In the genomic region with DNA sequence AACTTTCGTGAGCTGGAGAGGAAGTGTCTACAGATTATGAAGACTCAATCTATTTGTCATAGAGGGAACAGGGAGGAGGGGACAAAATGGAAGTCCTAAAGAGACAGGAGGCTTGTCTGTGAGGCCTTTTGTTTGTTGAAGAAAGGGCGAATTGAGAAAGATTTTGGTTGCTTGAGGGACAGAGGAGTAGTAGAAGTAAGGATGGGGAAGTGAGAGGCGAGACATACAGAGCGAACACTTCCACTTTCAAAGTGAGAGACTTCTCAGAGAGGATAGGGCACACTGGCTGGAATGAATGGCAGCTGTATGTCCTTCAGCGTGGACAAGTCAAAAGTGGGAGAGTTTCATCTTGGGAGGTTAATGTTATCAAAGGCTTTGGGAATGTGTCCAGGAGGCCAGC, we compare ENCODE assay signal across 29 mouse cellular contexts.
DNase-seq lines count a peak whose midpoint lies in the region; ATAC-seq and TF ChIP-seq lines count a peak whose summit lies in the region.
"Had no signal": no experiment of that assay in that cellular context is flagged by ENCODE, and none has a peak within 500 bp of the region (broad histone marks: within the 10 kb centered on the region; RNA-seq: fewer than 3 reads in every experiment).

No protein-coding gene starts in this region.

- no peak overlapping the region for H3K4me3 ChIP-seq in liver, adult 2 months (ENCODE audit: insufficient read depth, low read depth, low read length)
- no peak overlapping the region for H3K4me3 ChIP-seq in liver, embryonic 11.5 days (ENCODE audit: low read depth, low read length)
- no peak overlapping the region for H3K4me3 ChIP-seq in MEL (ENCODE audit: control insufficient read depth in 1 of 2, insufficient read depth in 1 of 2, low read depth in 2 of 2, low read length in 2 of 2)
- H3K4me3 ChIP-seq in embryonic facial prominence, embryonic 10.5 days = no peak overlapping the region
- H3K4me3 ChIP-seq: forebrain, embryonic 10.5 days; forebrain, embryonic 13.5 days; gastrocnemius, adult 2 months; heart, embryonic 13.5 days had no signal

- H3K36me3 ChIP-seq in liver, adult 2 months (ENCODE audit: control insufficient read depth, insufficient read depth, low read length) = no peaks in the 10 kb centered on the region
- H3K36me3 ChIP-seq in liver, embryonic 11.5 days (ENCODE audit: control insufficient read depth, insufficient read depth, low read length) = no peaks in the 10 kb centered on the region
- H3K36me3 ChIP-seq in MEL (ENCODE audit: control insufficient read depth in 1 of 2, insufficient read depth in 2 of 2, low read length in 2 of 2) = no peaks in the 10 kb centered on the region
- no peaks in the 10 kb centered on the region for H3K36me3 ChIP-seq in embryonic facial prominence, embryonic 10.5 days (replicated peaks)
- H3K36me3 ChIP-seq: forebrain, embryonic 10.5 days; heart, embryonic 13.5 days had no signal

- peaks cover 6% of the 10 kb centered on the region; the same call in 1 of the 2 replicates for H3K4me1 ChIP-seq in liver, adult 2 months (ENCODE audit: control insufficient read depth, insufficient read depth, low read length)
- H3K4me1 ChIP-seq in liver, embryonic 11.5 days (replicated peaks; ENCODE audit: control insufficient read depth, insufficient read depth, low read length) = no peaks in the 10 kb centered on the region
- H3K4me1 ChIP-seq in MEL (ENCODE audit: control insufficient read depth in 1 of 2, insufficient read depth in 2 of 2, low read length in 2 of 2) = peaks cover 0 to 3% of the 10 kb centered on the region in 2 experiments; a peak in 1 of 4 replicates
- no peaks in the 10 kb centered on the region for H3K4me1 ChIP-seq in embryonic facial prominence, embryonic 10.5 days
- H3K4me1 ChIP-seq: forebrain, embryonic 10.5 days; forebrain, embryonic 13.5 days; heart, embryonic 13.5 days had no signal

- H3K9me3 ChIP-seq in liver, embryonic 11.5 days (ENCODE audit: control insufficient read depth, low read length) = no peaks in the 10 kb centered on the region
- H3K9me3 ChIP-seq in MEL (replicated peaks; ENCODE audit: insufficient read depth, low read length) = no peaks in the 10 kb centered on the region
- no peaks in the 10 kb centered on the region for H3K9me3 ChIP-seq in embryonic facial prominence, embryonic 10.5 days
- H3K9me3 ChIP-seq: forebrain, embryonic 10.5 days; forebrain, embryonic 13.5 days; heart, embryonic 13.5 days had no signal

- no peak overlapping the region for H3K9ac ChIP-seq in liver, adult 2 months (ENCODE audit: low read depth, low read length)
- no peak overlapping the region for H3K9ac ChIP-seq in liver, embryonic 11.5 days (ENCODE audit: low read depth, low read length)
- H3K9ac ChIP-seq in MEL (ENCODE audit: control insufficient read depth, low read depth, low read length, poor library complexity, severe bottlenecking) = no peak overlapping the region
- H3K9ac ChIP-seq: forebrain, embryonic 13.5 days; heart, embryonic 13.5 days; hindbrain, embryonic 14.5 days had no signal

- H3K79me2 ChIP-seq in liver, adult 2 months (ENCODE audit: control insufficient read depth, insufficient read depth, low read length) = no peaks in the 10 kb centered on the region
- H3K79me2 ChIP-seq in MEL (ENCODE audit: control insufficient read depth, insufficient read depth, low read length, poor library complexity) = no peaks in the 10 kb centered on the region

- WGBS in liver, adult 2 months = 86% methylated on average over 5 of the region's 5 CpGs
- 73% methylated on average over 5 of the region's 5 CpGs for WGBS in liver, embryonic 11.5 days
- WGBS in embryonic facial prominence, embryonic 10.5 days = 78% methylated on average over 5 of the region's 5 CpGs

- no peak for TF ChIP-seq POLR2A in liver, adult 2 months (IDR thresholded peaks at IDR 0.05; ENCODE audit: extremely low read depth, insufficient read depth, low read length)
- TF ChIP-seq POLR2A in MEL (IDR thresholded peaks at IDR 0.05; ENCODE audit: control insufficient read depth in 1 of 2, insufficient read depth in 1 of 2, low read depth in 1 of 2, low read length in 2 of 2, poor library complexity in 1 of 2) = no peak

- ATAC-seq in liver, embryonic 11.5 days (replicated peaks; ENCODE audit: low FRiP score) = no peak
- ATAC-seq in granulocyte monocyte progenitor cell, adult 5-6 weeks (replicated peaks; ENCODE audit: poor library complexity, severe bottlenecking) = peak; percentile 93
- peak; percentile 92 for ATAC-seq in monocyte, adult 5-6 weeks (replicated peaks; ENCODE audit: insufficient number of reproducible peaks, low FRiP score, low TSS enrichment, poor library complexity, severe bottlenecking)
- ATAC-seq: activated CD4-positive, CD25-positive, alpha-beta regulatory T cell, adult 4 months; forebrain, embryonic 13.5 days; forebrain, embryonic 16.5 days; hindbrain, postnatal 0 days; inflammation-experienced regulatory T-cells, adult 6 months had no signal

- no peak for TF ChIP-seq RAD21 in MEL (IDR thresholded peaks at IDR 0.05; ENCODE audit: low read depth, low read length)

- DNase-seq in liver, adult 2 months (ENCODE audit: extremely low read depth, low read depth, low spot score) = peak; percentile 21
- DNase-seq in liver, embryonic 11.5 days (ENCODE audit: low spot score) = no peak
- peak; percentile 16 for DNase-seq in MEL (ENCODE audit: low read depth, low spot score)
- DNase-seq in embryonic facial prominence, embryonic 10.5 days (ENCODE audit: low spot score) = no peak
- no peak for DNase-seq in kidney, postnatal 10 days
- DNase-seq in thymus, adult 18-20 months = no peak
- DNase-seq: adrenal gland, adult 8-10 months; adrenal gland, postnatal 25 days; B cell, adult 2 months; cerebellum, adult 11 months; cerebellum, adult 2 months; cerebellum, adult 9-11 months; cerebellum, postnatal 25 days; embryo, embryonic 11 days; gastrocnemius, adult 2 months; gastrocnemius, postnatal 14 days; heart, adult 18-20 months; heart, postnatal 14 days; heart, postnatal 4 days had no signal

- H3K4me2 ChIP-seq in liver, embryonic 11.5 days = no peak overlapping the region
- H3K4me2 ChIP-seq: forebrain, embryonic 13.5 days; heart, embryonic 13.5 days; hindbrain, embryonic 14.5 days had no signal

- TF ChIP-seq CTCF in liver, adult 2 months (IDR thresholded peaks at IDR 0.05; ENCODE audit: low read depth, low read length) = no peak
- TF ChIP-seq CTCF in MEL (IDR thresholded peaks at IDR 0.05 in 2 of 3, conservative IDR thresholded peaks at IDR 0.05 in 1 of 3; ENCODE audit: control insufficient read depth in 1 of 3, insufficient read depth in 1 of 3, low read depth in 2 of 3, low read length in 3 of 3, poor library complexity in 1 of 3, severe bottlenecking in 1 of 3) = no peak

- no peaks in the 10 kb centered on the region for H3K27me3 ChIP-seq in liver, adult 2 months (ENCODE audit: control insufficient read depth, insufficient read depth, low read length)
- no peaks in the 10 kb centered on the region for H3K27me3 ChIP-seq in liver, embryonic 11.5 days (replicated peaks; ENCODE audit: control insufficient read depth, insufficient read depth, low read length)
- H3K27me3 ChIP-seq in MEL (ENCODE audit: control insufficient read depth in 1 of 2, insufficient read depth in 2 of 2, low read length in 2 of 2) = peaks cover 0 to 4% of the 10 kb centered on the region in 2 experiments; a peak in 2 of 4 replicates
- H3K27me3 ChIP-seq in embryonic facial prominence, embryonic 10.5 days (replicated peaks; ENCODE audit: low read depth, poor library complexity, severe bottlenecking) = no peaks in the 10 kb centered on the region
- H3K27me3 ChIP-seq: forebrain, embryonic 13.5 days; heart, embryonic 13.5 days had no signal

- no peak overlapping the region for H3K27ac ChIP-seq in liver, adult 2 months (replicated peaks; ENCODE audit: insufficient read depth, low read depth, low read length)
- H3K27ac ChIP-seq in liver, embryonic 11.5 days (ENCODE audit: low read depth, low read length) = no peak overlapping the region
- H3K27ac ChIP-seq in MEL (ENCODE audit: control insufficient read depth, low read depth, low read length) = no peak overlapping the region
- no peak overlapping the region for H3K27ac ChIP-seq in embryonic facial prominence, embryonic 10.5 days (replicated peaks)
- H3K27ac ChIP-seq: forebrain, embryonic 10.5 days; forebrain, embryonic 13.5 days; gastrocnemius, adult 2 months; heart, embryonic 13.5 days; hindbrain, embryonic 14.5 days; hindbrain, postnatal 0 days had no signal

- no peak for TF ChIP-seq EP300 in MEL (IDR thresholded peaks at IDR 0.05; ENCODE audit: low read depth in 1 of 2, low read length in 2 of 2)

TF ChIP-seq in MEL, 35 proteins besides CTCF, POLR2A, EP300 and RAD21:
- TF ChIP-seq E2F4 (IDR thresholded peaks at IDR 0.05; ENCODE audit: borderline replicate concordance, low read depth, low read length) (no peak), TCF12 (IDR thresholded peaks at IDR 0.05; ENCODE audit: low read depth, low read length) (no peak), GATA1 (IDR thresholded peaks at IDR 0.05; ENCODE audit: low read depth, low read length) (0 out of 2 replicates have a peak, but pooled peaks have one; percentile 4), ZKSCAN1 (IDR thresholded peaks at IDR 0.05; ENCODE audit: low read depth, low read length) (no peak), CHD1 (IDR thresholded peaks at IDR 0.05; ENCODE audit: low read depth, low read length) (no peak), KAT2A (conservative IDR thresholded peaks at IDR 0.05; ENCODE audit: low read depth, low read length) (no peak)

Comparison
In these comparisons a context has a peak if more than half of its experiments do, and no peak if none do; other contexts are left out.
1. DNase-seq: peak in liver, adult 2 months (single experiment) and MEL (single experiment); none in liver, embryonic 11.5 days (single experiment), embryonic facial prominence, embryonic 10.5 days (single experiment), kidney, postnatal 10 days (single experiment) and thymus, adult 18-20 months (0 of 2).